Mouse (Mus musculus): ENCODE measurements around the gene Large1. TPM values are rescaled to one million over a fixed set of nuclear protein-coding genes. Genes with fewer than 3 reads are reported as not detected.
"Not testable (repeated sequence)": the region's sequence is repeated elsewhere in the genome, so short reads cannot be mapped to it uniquely, and the experiment has no call there.

Gene Large1
- polyA plus RNA-seq, 1 experiment, result 16.7 TPM

DNA sequence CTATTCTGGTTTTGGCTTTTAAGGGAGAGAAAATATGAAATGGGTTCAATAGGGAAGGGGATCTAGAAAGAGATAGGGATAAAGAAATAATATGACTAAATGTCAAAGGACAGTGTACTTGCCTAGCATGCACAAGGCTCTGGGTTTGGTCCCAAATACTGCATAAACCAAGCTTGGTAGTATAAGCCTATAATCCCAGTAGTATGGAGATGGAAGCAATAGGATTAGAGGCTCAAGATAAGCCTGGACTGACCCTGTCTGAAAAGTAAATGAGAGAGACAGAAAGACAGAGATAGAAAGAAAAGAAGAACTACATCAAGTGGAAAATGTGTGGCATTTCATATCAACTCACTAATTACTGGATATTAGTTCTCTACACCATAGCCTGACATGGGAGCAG is 180.7 kb downstream of the Large1 start:
- no peak for DNase-seq (ENCODE audit: low read depth)

DNA sequence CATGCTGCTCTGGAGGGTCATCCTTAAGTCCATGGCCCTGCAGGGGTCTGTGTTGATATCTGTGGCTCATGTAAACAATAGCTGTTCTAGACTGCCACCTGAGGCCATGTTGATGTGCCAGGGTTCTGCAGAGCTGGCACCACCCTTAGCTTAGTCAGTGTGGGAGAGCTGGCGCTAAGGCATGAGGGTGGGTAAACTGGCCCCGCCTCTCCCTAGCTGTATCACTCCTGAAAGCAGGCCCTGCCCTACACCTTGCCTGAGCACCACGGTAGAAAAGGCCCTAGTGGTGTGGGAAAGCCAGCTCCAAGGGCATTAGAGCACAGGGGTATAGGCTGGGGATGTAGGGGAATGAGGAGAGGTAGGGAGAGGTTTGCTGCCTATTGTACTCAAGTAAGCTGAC is 191.3 kb downstream of the Large1 start:
- DNase-seq (ENCODE audit: low read depth), result no peak

DNA sequence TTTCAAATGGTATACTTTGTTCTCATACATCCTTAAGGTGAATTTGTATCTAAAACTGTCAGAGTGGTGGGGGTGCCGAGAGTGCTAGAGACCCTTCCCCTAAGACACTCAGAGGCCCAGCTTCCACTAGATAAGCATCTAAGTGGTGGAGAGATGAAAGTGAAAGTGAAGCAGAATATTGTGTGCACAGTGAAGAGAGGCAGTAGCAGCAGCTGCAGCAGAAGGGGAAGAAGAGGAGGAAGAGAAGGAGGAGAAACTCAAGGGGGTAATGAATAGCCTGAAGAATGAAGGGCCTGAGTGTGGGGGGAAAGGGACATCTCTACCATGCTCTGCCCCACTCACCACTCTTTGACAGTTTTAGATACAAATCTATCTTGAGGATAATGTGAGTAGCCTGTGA is 191.8 kb downstream of the Large1 start:
- no peak for DNase-seq (ENCODE audit: low read depth)

DNA sequence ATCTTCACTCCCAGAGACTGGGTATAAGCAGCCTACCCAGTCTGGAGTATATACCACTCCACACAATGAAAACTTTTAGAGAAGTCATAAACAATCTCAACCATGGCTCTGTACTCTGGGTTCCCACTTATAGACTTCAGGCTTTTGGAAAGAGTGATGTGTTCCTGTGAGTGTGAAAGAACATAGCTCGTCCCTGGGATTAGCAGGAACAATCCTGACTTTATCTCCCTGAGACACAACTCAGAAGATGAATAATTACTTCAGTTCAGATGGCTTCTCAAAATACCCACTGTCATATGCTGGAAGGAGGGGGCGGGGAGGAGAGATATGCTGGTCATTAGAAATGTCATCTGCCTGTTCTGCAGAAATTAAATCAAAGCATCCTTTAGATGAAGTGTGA is 192.4 kb downstream of the Large1 start:
- no peak for DNase-seq (ENCODE audit: low read depth)

DNA sequence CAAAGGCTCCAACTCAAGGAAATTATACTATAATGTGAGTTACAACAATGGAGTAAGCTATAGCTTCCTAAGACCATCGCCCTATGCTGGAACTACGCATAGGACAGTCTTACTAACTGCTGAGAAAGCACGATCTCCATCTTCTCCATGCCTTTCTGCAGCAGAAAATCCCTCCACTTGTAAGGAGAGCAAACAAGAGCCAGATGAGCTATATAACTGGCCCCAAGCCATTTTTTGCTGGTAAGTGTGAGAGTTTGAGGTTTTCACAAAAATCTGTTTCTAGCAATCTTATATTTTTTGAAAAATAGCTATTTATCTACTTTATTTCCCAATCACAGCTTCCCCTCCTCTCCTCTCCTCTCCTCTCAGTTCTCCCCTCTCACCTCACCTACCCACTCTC is 206.1 kb downstream of the Large1 start:
- DNase-seq (ENCODE audit: low read depth), result no peak

DNA sequence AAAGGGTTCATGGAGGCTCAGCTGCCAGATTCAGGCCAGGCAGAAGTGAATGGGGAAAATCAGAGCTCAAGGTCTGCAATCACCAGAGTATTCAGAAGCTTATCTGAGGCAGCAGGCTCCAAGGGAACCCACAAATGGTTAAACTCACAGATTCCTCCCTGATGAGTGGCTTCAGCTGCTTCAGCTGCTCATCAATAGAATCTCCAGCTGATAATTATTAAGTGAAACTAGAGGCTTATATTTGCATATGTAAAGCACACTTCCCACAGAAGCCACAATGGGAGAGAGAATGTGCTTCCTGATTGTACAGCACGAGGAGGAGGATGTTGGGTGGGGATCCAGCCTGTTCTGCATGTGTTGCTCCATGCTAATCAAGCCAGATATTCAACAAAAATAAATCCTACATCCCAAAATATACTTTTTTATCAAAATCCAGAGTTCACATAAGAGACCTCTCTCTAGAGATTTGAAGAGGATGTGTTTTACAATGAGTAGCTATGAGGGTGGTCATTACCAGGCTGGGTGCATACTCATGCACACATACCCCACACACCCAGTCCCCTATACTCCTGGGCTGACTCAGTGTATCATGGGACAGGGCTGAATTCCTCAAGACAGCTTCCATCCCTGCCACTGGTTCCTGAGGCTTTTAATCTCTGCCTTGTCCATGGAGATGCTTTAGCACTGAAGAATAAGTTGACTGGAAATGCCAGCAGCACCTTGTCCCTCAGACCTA is 210.5 kb downstream of the Large1 start:
- no peak for DNase-seq (ENCODE audit: low read depth)

DNA sequence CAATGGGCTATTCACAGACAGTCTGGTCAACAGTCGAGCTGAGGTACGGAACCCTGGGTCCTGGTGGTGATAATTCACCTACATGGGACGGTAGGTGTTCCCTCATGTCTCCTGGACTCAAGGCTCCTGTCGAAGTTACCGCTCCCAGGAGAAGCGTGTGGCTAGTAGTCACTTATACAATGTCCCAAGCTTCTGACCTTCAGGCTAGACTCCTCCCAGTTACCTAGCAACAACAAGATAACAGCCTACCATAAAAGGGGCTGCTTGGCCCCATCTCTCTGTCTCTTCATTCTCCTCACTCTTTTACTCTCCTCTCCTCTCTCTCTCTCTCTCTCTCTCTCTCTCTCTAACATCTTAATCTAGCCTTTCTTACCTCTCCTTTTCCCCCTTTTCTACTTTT is 217.9 kb downstream of the Large1 start:
- DNase-seq (ENCODE audit: low read depth), result no peak

DNA sequence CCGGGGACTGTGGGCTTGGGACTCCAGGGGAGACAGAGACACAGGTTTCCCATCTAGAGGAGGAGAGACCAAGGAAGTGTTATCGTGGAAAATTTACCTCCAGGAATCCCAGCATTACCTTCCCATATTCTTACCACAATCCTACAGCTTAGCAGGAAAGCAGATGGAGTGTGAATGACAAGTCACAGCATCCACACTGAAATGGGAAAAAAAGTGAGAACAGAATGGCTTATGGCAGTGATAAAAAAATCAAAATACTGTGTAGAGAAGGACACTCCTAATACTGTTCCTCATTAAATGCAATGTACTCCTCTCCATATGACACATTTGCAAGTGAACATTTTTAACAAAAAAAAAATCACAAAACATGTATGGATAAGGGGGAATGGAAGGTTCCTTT is 221.3 kb downstream of the Large1 start:
- DNase-seq (ENCODE audit: low read depth), result no peak

DNA sequence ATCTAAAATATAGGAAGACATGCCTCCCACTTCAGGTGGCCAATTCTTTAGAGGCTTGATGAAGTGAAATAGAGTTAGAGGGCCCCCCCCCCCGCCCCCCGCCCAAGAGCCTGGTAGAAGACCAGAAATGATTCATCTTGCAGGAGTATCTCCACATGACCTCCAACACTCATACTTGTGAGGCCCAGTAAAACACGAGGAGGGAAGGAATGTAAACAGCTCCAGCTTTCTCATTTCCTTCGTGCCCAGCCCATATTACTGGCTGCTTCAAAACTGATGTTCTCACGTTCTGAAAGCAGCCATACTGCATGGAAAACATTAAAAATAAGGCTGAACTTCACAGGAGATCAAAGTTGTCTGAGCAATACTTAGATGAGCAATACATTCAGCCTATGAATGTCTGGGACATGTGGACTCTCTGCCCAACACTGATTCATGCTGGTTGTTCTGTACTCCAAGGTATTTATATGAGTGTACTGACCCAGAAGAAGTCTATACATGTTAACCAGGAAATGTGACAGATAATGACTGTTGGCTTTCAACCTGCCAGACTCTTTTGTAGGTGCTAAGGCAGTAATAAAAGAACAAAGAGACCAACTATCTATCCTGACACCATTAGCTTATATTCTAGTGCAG is 229.4 kb downstream of the Large1 start:
- no peak for DNase-seq (ENCODE audit: low read depth)

DNA sequence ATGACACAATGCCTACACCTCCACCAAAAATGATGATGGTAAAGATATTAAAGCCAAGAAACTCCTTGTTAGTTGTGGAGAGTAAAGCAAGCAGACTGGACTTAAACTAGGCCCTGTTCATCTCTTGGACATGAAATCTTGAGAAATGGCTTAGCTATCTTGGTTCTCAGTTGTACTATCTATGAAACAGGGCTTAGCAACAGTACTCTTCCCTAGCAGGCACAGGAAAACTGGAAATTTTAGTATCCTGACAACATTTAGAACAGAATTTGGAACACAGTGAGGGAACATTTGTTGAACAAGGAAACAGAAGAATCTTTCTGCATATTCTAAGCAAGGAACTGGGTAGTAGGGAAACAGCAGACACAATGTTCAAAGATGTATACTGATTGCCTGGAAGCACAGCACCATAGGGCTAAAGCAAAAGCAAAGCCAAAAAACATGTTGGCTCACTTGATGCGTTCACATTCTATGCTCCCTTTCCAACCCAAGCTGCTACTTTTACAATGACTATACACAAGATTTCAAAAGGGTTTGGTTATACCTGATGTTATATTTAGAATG is 240.9 kb downstream of the Large1 start:
- no peak for DNase-seq (ENCODE audit: low read depth)

DNA sequence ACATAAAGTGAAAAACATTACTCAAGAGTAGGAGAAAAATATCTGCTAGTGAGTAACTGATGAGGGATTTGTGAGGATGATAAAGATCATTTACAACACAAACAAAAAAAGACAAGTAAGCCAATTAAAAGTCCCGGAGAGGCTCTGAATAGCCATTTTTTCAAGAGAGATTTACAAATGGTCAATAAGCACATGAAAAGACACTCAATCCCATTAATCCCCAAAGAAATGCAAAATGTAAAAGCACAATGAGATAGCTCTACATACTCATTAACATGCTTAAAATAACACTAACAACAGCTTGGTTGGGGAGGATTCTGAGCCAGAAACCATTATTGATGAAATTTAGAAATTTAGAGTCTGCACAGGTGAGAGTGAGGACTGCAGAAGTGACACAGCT is 249.3 kb downstream of the Large1 start:
- no peak for DNase-seq (ENCODE audit: low read depth)

DNA sequence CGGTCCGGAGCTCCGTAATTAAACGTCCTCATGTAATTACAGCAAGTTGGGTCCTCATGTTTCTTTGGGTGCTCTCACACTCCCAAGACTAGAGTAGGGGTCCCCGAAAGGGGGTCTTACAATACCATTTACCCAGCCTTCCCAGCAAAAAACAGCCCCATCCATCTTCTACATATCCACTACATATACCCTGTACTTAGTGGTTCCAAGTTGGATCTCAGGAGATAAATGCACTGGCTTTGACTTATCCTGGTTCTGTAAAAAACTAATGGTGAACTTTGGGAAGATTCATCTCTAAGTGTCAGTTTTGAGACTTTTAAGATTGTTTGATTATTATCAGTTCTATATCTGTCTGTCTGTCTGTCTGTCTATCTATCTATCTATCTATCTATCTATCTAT is 252.3 kb downstream of the Large1 start:
- no peak for DNase-seq (ENCODE audit: low read depth)

DNA sequence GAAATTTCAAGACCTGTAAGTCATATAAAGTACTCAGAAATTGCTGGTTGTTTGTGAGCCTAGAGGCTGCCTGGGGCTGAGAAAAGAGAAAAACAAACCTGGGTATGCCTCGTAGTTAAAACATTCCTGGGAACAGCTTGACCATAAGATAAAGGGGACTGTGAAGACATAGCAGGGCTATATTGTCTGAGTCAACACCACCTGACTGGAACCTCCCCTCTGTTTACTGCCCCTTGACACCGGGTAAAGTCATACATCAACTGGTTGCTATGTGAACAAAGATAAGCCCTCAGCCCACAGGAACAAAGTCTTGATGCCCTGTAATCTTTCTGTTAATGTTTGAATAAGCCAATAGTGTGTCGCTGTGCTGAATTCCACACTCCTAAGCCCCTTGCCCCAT is 252.7 kb downstream of the Large1 start:
- not testable (repeated sequence) for DNase-seq (ENCODE audit: low read depth)

DNA sequence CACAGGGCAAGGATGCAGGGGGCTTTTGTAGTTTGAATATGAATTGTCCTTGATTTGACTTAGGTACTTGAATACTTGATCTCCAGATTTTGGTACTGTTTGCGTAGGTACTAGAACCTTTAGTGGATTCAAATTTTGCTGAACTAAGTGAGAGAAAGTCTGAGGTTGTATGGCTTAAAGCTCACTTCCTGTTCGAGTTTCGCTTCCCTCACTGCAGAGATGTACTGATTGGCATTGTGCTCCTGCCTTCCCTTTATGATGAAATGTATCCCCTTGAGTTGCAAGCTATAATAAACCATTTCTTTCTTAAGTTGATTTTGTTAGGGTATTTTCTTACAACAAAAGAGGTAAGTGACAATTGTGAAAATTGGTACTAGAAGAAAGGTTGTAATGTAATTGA is 253.8 kb downstream of the Large1 start:
- no peak for DNase-seq (ENCODE audit: low read depth)

DNA sequence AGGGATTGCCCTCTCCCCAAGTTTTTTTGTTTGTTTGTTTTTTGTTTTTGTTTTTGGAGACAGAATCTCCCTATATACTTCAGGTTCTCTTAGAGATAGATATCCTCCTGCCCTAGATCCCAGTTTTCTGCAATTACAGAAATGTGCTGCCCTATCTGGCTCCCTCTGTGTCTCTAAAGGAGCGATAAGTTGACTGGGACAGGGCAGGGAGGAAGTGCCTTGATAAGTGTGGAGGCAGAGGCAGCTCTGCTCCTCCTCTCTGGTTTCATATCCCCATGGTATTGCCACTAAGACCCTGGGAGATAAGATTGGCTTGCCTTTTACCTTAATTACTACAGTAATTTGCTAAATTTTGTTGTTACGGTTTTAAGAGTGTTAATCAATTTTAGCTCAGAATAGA is 256.4 kb downstream of the Large1 start:
- no peak for DNase-seq (ENCODE audit: low read depth)

DNA sequence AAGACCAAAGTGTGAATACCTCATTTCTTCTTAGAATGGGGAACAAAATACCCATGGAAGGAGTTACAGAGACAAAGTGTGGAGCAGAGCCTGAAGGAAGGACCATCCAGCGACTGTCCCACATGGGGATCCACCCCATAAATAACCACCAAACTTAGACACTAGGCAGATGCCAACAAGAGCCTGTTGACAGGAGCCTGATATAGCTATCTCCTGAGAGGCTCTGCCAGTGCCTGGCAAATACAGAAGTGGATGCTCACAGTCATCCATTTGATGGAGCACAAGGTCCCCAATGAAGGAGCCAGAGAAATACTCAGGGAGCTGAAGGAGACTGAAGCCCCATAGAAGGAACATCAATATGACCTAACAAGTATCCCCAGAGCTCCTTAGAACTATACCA is 275.6 kb downstream of the Large1 start:
- DNase-seq (ENCODE audit: low read depth), result not testable (repeated sequence)

DNA sequence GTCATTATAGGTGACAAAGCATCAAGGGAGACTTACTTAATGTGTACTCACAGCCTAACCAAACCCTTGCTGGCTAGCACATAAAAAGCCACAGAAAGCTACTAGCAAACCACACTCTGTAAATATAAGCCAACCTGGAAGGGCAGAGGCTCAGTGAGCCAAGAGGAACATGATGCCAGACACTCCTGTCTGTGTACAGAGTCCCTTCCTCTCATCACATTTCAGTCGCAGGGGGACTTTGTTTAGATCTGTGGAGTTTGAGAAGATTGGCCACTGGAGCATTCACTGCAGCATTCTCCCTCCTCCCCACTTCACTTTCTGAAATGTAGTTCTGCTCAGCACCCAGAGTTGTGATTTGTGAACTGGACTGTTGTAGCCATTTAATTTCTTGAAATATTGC is 291.9 kb downstream of the Large1 start:
- DNase-seq (ENCODE audit: low read depth), result no peak

DNA sequence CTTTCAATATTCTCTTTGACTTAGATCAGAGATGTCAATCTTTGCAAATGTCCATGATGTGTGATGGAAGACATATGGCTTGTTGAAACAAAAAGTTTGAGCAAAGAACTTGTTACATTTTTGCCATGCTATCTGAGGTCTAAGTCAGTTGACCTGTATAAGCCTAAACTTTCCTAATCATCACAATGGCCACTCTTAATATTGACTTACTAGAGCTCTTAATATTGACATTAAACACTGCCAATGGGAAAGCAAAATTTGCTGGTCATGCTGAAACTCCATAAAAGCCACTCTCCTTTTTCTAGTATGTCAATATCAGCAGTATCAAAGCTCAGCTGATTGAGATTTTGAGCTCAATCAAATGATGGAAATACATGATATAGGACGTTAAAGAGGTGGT is 298.6 kb downstream of the Large1 start:
- DNase-seq (ENCODE audit: low read depth), result no peak

DNA sequence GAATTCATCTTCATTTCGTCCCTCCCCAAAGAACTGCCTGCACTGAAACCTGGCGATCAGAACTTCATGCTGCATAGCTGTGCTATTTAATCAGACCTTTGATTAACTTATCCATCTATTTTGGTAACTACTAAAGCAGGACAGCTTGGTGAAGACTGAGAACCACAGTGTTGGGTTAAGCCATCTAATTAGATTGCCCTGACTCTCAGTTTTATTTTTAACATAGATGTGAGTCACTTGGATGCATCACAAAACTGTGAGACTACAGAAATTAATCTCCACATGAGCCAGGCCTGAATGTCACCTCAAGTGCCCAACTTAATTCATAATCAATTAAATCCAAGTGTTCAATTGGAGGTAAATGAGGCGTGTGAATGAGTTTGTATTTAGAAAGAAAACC is 299.5 kb downstream of the Large1 start:
- DNase-seq (ENCODE audit: low read depth), result no peak

DNA sequence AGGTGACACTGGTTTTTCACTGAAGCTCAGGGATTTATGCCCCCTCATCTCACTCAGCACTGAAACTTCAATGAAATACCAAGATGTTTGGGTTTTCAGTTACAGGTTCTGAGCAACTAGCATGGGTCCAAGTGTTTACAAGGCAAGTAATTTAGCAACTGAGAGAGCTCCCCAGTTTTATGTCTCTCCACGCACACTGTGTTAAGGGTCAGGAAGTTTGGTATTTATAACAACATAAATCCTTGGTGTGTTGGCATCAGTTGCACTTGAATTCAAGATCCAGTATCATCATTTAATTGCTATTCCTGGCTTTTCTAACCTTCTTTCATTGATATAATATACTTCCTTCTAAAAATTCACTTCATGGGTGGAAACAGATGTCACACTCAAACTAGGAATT is 300.9 kb downstream of the Large1 start:
- no peak for DNase-seq (ENCODE audit: low read depth)

DNA sequence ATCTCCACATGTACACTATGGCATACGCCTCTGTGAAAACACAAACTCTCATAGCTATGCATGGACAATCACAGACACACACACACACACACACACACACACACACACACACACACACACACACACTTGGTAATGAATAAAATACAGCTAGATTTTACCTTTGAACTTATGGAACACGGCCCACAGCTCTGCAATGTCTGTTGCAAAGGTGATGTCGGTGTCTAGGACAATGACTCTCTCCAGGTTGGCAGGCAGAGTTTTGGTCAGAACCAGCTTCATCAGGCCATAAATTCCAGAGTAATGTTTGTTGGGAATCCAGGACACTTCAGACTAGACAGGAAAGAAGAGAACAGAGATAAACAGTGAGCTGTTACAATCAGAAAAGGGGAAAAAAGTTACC is 305.2 kb downstream of the Large1 start:
- DNase-seq (ENCODE audit: low read depth), result no peak

DNA sequence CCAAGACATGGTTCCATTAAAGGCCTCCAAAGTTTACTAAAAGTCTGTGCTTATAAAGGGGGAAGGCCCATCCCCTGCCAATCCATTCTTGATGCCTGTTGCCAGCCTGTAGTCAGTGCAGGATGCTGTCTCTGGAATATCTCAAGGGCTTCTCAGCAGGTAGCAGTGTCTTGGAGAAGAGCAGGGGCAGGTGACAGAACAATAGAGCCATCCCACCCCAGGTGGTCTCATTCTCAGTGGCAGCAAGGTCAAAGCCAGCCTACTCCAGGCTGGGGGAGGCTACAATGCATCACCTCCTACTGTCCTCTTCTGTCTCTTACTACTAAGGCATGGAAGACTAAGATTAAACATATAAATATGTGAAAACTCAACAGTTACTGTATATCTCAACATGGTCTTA is 323.6 kb downstream of the Large1 start:
- DNase-seq (ENCODE audit: low read depth), result no peak

DNA sequence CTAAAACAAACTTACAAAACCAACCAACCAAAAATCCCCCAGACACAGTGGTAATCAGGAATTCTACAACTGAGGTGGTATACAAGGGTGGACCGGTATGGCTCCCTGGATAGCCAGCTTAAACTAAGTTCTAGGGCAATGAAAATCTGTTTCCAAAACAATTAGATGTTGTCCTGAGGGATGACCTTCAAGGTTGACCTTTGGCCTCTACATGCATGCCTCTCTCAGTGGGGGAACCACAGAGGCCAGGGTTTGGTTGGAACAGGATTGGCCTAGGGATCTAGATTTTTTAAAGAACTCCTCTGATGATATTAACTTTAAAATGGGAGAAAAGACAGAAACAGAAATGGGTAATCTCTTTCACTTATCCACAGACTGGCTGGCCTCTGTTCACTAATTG is 335.1 kb downstream of the Large1 start:
- DNase-seq (ENCODE audit: low read depth), result no peak

DNA sequence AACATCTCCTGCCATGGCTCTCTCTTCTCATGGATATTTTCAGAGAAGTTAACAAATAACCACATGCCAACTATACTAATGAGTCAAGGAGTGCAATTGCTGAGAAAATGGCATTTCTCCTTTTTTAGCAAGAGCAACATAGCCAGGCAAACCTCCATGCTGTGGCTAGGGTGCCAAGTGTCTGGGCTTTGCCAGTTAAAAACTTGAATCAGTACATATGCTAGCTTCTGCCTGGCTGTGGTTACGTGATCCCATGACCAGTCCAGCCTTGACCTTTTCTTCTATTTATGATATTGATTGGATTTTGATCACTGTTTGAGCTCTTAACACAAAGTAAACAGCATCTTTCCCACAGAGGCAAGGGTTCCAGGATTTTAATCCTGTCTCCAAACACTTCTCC is 335.7 kb downstream of the Large1 start:
- no peak for DNase-seq (ENCODE audit: low read depth)

Data from gonadal fat pad, adult 2 months (tissue).